Mouse (Mus musculus) retina, embryonic 14.5 days (tissue): ENCODE data around the gene Tas2r105.
A peak's percentile ranks its signal among the peaks of the same experiment; 100 is the strongest.

Experiments
- DNase-seq: peaks from one replicate; pipeline ENCODE4 v3.0.0-alpha.2; 2015; ENCODE audit warnings: low spot score

Tas2r105 gene

DNA sequence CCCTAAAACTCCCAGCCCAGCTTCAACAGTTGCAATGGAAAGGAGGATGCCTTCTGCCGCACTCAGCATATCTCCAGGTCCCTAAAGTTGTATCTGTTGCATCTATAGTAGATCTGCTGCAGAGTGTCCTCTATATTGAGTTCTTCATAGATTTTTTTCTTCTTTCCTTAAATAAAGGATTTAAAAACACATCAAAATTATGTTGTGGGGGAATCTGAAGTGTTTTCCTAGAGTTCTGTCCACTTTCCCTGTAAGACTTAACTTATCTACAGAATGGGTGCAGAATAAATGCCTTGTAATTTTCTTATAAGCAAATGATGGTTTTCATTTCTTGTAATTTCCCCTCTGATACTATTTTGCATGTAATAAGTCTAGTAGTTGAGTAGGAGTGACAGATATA, at the start of gene Tas2r105:
TSS of gene Tas2r105 (minus strand) at position 101 of the 400 bp plus-strand sequence.
- DNase-seq, result no peak

DNA sequence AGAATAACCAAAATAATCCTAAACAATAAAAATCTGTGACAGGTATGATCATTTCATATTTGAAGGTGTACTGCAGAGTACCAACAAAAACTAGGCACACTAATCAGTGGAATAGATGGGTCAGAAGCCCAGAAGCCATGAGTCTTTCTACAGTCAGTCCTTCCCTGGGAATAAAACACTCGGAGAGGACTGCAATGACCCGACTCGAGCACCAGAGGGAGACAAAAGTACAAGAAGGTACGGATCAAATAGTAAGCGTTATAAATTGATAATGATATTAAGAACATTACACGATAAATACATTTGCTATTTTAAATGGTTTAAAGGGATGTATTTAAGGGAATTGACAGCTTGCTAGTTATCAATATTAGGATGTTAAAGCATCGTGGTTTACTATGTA, 25.5 kb upstream of the Tas2r105 start:
- peak; percentile 52 for DNase-seq

DNA sequence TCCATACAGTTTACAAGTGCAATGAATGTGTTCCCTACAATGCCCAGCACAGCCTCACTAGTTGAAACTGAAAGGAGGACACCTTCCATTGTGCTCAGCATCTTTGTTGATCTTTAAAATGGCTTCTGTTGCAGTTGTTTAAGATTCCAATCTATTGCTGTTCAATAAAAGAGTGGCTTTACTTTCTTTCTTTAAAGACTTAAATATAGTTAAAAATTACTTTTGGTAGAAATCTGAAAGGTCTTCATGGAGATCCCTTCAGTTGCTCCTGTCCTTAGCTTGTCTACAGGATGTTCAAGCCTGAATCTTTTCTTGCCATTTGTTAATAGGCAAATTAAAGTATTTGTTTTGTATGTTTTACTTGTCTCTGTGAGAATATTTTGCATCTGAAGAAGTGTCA, 2.7 kb upstream of the Tas2r105 start, which contains the start of gene Tas2r114:
TSS of gene Tas2r114 (minus strand) at position 101 of the 400 bp plus-strand sequence.
- no peak for DNase-seq

DNA sequence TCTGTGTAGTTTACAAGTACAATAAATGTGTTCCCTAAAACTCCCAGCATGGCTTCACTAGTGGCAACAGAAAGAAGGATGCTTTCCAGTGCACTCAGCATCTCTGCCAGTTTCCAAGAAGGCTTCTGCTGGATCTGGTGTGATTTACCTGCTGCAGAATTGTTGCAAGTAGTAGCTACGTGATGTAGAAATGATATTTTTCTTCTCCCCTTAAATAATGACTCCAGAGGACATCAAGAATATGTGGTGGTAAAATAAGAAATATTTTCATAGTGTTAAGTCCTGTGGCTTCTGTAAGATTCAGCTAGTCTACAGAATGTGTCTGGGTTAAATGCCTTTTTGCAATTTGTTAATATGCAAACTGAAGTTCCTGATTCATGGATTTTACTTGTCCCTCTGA, 1.7 kb downstream of the Tas2r105 start, which contains the start of gene Tas2r104:
TSS of gene Tas2r104 (minus strand) at position 101 of the 400 bp plus-strand sequence.
- no peak for DNase-seq

DNA sequence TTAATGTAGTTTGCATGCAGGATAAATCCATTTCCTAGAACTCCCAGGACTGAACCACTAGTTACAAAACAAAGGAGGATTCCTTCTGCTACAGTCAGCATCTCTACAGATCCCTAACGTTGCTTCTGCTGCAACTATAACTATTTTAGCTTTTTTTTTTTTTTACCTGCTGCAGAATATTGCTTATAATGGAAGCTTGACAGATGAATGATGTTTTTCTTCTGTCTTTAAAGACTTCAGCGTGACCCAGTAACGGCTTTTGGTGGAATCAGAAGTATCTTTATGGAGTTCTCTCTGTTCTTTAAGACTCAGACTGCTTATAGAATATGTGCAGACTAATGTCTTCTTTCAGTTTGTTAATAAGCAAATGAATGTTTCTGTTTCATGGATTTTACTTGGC, 8.5 kb downstream of the Tas2r105 start, which contains the start of gene Tas2r106:
TSS of gene Tas2r106 (minus strand) at position 101 of the 400 bp plus-strand sequence.
- no peak for DNase-seq

DNA sequence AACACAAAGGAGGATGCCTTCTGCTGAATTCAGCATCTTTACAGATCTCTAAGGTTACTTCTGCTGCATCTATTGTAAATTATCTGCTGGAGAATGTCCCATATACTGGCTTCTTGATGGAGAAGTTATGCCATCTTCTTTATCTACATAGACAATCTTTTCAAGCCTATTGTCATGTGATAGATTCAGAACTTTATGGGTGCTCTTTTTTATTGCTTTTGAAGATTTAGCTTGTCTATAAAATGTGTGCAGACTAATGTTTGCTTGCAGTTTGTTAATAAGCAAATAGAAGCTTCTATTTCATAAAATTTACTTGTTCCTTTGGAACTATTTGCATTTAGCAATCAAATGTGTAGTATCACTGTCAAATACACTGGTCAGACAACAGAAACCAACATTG, 27.2 kb downstream of the Tas2r105 start, which contains the start of gene Tas2r107:
TSS of gene Tas2r107 (minus strand) at position 101 of the 400 bp plus-strand sequence.
- DNase-seq, result no peak
